Mouse (Mus musculus) R1 (cell line): ENCODE results near the gene Cyp27b1.

ENCODE experiments used
- DNase-seq: peaks from one replicate; pipeline ENCODE4 v3.0.0-alpha.2; 2018; ENCODE audit warnings: low read depth, low spot score

Gene Cyp27b1

DNA sequence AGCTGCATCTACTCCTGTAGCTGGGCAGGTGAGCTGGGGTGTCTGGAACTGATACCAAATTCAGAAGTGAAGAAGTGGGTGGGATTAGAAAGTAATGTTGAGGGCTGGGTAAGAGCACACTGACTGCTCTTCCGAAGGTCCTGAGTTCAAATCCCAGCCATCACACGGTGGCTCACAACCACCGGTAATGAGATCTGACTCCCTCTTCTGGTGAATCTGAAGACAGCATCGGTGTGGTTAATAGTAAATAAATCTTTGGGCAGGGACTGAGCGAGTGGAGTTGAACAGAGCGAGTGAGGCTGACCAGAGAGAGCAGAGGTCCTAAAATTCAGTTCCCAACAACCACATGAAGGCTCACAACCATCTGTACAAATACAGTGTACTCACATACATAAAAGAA is 37.6 kb downstream of the Cyp27b1 start:
- no peak for DNase-seq

DNA sequence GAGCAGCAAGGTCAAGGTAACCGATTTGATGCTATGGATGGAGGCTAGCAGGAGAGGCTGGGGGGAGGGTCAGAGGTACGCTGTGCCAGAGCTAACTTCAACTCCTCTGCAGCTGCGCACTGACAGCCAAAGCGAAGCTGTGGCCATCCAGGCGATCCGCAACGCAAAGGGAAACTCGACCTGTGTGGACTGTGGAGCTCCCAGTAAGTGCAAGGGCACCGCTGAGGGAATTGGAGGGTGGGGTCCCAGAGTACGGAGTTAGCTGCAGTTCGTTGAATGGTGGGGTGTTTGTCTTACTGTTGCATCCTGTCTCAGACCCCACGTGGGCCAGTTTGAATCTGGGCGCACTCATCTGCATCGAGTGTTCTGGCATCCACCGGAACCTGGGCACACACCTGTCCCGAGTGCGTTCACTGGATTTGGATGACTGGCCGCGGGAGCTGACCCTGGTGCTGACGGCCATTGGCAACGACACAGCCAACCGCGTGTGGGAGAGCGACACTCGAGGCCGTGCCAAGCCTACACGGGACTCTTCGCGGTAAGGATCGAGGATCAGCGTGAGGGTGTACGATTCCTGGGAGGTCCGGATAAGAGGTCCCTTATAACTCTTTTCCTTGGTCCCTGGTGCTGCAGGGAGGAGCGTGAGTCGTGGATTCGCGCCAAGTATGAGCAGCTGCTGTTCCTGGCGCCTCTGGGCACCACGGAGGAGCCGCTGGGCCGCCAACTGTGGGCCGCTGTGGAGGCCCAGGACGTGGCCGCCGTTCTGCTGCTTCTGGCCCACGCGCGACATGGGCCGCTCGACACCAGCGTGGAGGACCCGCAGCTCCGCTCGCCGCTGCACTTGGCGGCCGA is 42.7 kb downstream of the Cyp27b1 start:
- peak; percentile 68 for DNase-seq

DNA sequence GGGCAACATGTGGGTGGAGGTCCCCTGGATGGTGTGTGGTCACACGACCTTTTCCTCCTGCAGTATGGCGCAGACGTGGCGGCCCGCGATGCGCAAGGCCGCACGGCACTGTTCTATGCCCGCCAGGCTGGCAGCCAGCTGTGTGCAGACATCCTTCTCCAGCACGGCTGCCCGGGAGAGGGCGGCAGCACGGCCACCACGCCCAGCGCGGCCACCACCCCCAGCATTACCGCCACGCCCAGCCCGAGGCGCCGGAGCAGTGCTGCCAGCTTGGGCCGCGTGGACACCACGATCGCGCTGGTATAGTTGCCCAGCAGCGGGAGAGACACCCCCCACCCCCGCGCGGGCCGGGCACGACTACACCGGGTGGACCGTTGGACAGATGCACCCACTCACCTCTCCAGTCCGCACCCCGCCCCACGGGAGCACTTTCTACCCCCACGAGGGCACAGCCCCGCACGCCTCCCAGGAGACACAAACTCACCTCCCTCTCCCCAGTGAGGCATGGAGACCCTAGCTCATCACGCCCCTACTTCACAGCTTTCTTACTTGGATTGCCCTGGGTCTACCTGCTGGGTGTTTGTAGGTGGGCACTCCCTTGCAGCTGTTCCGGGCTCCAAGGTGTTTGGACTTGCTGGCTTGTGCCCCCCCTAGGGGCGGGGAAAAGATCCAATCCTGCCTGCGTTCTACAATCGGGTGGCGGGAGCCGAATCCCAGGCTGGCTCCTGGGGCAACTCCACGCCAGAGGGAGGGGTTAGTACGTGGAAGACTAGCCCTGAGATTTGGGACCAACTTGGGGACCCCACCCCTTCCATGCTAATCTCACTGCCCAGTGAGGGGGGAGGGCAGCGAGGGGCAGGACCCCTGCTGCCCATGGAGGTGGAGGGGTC is 43.7 kb downstream of the Cyp27b1 start:
- DNase-seq = no peak

DNA sequence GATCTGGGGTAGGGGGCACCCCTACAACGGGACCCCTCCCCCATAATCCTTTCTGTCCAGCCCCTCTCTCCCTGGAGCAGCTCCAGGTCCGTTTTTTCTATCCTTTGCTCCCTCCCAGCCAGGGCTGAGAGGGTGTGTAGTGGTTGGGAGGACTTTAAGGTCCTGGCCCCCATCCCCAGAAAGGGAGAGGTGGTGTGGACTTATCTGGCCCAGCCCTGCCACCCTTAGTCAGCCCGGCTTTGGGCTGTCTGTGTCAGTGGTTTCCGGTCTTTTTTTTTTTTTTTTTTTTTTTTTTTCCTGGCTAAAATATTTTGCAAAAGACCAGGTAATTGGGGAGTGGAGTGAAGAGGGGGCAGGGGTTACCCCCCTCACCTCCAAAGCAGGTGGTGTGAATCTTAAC is 44.7 kb downstream of the Cyp27b1 start:
- no peak for DNase-seq

DNA sequence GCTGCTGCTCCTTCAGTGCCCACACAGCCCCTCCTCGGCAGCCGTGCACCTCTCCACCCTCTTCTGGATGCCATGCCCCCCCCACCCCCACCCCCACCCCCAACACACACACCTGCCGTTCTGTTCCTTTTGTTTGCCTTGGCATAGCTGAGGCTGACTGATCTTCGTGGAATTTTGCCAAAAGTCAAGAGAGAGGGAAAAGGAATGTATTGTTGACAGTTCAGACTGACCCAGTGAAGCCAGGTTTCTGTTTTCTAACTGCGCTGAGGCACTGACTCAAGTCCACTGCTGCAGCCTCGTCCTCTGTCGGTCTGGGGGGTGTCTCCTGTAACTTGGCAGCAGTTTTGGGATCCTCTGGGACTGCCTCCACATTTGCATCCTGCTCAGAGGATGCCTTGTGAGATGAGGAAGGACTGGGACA is 46.3 kb downstream of the Cyp27b1 start:
- DNase-seq = no peak

DNA sequence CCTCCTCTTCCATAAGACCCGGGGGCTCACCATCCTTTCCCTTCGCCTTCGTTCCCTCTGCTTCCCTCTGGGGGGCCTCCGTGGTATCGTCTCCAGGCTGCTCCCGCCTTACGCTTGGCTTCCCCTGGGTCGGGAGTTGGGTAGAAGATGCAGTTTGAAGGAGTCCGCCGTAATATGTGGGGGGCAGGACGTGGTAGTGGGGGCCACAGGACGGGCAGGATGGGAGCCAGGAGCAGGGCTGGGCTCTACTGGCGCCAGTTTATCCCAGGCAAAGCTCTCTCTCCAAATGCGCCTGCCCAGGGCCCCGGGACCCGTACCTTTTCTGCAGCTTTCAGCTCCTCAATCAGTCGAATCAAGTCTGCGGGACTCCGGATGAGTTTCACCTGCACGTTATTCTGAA is 50.5 kb downstream of the Cyp27b1 start:
- DNase-seq = no peak

DNA sequence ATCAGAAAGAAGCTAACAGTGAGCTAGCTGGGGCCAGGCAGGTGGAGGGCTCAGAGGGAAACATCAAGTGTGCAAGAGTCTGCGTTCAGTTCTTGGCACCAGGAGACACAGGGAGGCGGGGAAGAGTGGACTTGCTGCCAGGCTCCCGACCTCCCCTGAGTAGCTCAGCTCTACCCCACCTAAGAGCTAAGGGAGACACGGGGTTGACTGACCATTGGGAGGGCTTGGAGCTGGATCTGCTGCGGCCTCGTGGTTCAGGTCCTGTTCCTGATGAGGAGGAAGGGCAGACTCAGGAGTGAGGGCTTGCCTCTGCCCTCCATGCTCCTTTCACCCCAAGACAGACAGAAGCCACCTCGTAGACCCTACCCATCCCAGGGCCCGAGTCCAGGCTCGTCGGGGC is 51.1 kb downstream of the Cyp27b1 start:
- no peak for DNase-seq

DNA sequence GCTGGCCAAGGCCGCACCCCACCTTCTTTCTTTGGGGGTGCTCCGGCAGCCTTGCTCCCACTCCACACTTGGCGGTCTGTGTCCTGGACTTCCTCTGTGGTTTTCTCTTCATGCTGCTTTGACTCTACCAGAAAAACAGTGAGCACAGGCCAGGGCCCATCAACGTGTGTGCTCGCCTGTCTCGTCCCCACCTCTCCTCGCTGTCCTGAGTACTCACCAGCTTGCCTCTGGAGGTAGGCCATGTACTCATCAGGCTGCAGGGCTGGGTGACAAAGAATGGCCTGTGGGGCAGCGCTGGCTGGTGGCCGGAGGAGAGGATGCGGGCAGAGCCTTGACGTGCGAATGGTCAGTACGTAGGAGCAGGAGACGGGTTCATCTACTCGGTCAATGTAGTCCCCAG is 51.8 kb downstream of the Cyp27b1 start:
- no peak for DNase-seq

DNA sequence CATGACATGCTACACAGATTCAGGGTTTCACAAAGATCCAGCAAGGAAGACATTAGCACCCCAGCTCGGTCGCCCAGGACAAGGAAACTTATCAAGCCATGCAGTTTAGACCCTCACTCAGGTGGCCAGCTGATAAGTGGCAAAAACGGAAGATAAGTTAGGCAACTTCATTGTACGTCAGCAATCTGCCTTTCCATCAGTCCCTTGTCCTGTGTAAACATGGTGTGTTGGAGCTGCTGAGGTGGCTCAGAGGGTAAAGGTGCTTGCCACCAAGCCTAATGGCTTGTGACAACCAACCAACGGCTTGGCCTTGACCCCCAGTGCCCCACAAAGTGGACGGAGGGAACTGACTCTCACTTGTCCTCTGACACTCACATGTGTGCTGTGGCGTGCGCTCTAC is 52.4 kb downstream of the Cyp27b1 start:
- DNase-seq = no peak

DNA sequence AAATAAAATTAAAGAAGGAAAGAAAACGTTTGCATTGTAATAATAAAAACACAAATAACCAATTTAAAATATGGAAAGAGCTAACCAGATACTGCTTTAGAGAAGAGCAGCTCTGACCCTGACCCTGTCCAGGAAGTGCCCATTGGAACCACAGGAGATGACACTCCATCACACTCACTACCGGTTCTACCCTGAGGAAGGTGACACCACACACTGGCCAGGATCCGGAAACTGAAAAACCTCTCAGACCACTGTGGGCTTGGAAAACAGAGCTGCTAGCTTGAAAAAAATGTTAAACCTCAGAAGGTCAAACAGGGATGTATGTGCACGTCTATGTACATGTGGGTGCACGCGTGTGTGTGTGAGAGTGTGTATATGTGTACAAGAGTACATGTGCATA is 53.1 kb downstream of the Cyp27b1 start:
- DNase-seq = no peak
